Mouse (Mus musculus): ENCODE results near the gene Cacna1i. TPM values are rescaled to one million over a fixed set of nuclear protein-coding genes. Genes with fewer than 3 reads are reported as not detected.

The Cacna1i gene
- polyA plus RNA-seq (2015; fragmentation: Nextera tagmentation; extraction: Ambion mirVana), result 0.02 and 0.06 TPM in 2 replicates

- no peaks in the 10 kb centered on the region for H3K36me3 ChIP-seq
- no peak within 1 kb of the TSS for H3K27ac ChIP-seq
- ATAC-seq (ENCODE audit: insufficient number of reproducible peaks, low FRiP score, low TSS enrichment, low read depth), result no peak
- 2% methylated on average over 50 of the region's 50 CpGs for WGBS
- H3K9me3 ChIP-seq, result no peaks in the 10 kb centered on the region
- H3K4me2 ChIP-seq, result peak within 1 kb of the TSS; percentile 89
- H3K4me3 ChIP-seq, result peak within 1 kb of the TSS; percentile 45
- peak within 1 kb of the TSS; percentile 14; the same call in 1 of the 2 replicates for H3K9ac ChIP-seq
- peaks cover 90% of the 10 kb centered on the region for H3K27me3 ChIP-seq
- H3K4me1 ChIP-seq, result peaks cover 14% of the 10 kb centered on the region
Observed at GRCm38 (mm10) chr15:80286851-80287415, at the start of gene Cacna1i. TSS of gene Cacna1i (plus strand) at chr15:80287238.

- no peak for ATAC-seq (ENCODE audit: insufficient number of reproducible peaks, low FRiP score, low TSS enrichment, low read depth)
- Histone ChIP-seq H3K9me3 (no peaks in the 10 kb centered on the region), H3K4me1 (peaks cover 2% of the 10 kb centered on the region; the same call in 1 of the 2 replicates), H3K27me3 (no peaks in the 10 kb centered on the region), H3K4me2 (no peak overlapping the region), H3K4me3 (no peak overlapping the region), H3K9ac (no peak overlapping the region), H3K27ac (no peak overlapping the region), H3K36me3 (peaks cover 84% of the 10 kb centered on the region)
- 95% methylated on average over 12 of the region's 12 CpGs for WGBS
Observed at GRCm38 (mm10) chr15:80248135-80248534, 38.9 kb upstream of the Cacna1i start.

- H3K4me2 ChIP-seq, result no peak overlapping the region
- ATAC-seq (ENCODE audit: insufficient number of reproducible peaks, low FRiP score, low TSS enrichment, low read depth), result no peak
- peaks cover 83% of the 10 kb centered on the region for H3K36me3 ChIP-seq
- H3K27me3 ChIP-seq, result no peaks in the 10 kb centered on the region
- no peak overlapping the region for H3K4me3 ChIP-seq
- peaks cover 5% of the 10 kb centered on the region; the same call in 1 of the 2 replicates for H3K4me1 ChIP-seq
- no peaks in the 10 kb centered on the region for H3K9me3 ChIP-seq
- 87% methylated on average over 1 of the region's 1 CpGs for WGBS
- H3K9ac ChIP-seq, result no peak overlapping the region
- H3K27ac ChIP-seq, result no peak overlapping the region
Observed at GRCm38 (mm10) chr15:80248596-80248995, 38.4 kb upstream of the Cacna1i start.

DNA sequence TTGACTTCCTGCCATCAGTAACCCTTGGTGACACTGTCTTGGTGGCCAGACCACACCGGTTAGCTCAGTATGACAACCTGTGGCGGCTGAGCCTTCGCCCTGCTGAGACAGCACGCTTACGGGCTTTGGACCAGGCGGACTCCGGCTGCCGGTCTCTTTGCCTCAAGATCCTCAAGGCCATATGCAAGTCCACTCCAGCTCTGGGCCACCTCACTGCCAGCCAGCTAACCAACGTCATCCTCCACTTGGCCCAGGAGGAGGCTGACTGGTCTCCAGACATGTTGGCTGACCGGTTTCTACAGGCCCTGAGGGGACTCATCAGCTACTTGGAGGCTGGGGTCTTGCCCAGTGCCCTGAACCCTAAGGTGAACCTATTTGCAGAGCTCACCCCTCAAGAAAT lies 37.4 kb upstream of the Cacna1i start:
- Histone ChIP-seq H3K36me3 (peaks cover 75% of the 10 kb centered on the region), H3K27ac (no peak overlapping the region), H3K9ac (no peak overlapping the region), H3K27me3 (no peaks in the 10 kb centered on the region), H3K4me1 (peaks cover 14% of the 10 kb centered on the region), H3K9me3 (no peaks in the 10 kb centered on the region), H3K4me3 (no peak overlapping the region), H3K4me2 (no peak overlapping the region)
- no peak for ATAC-seq (ENCODE audit: insufficient number of reproducible peaks, low FRiP score, low TSS enrichment, low read depth)
- WGBS, result 92% methylated on average over 10 of the region's 10 CpGs

- WGBS, result 86% methylated on average over 6 of the region's 6 CpGs
- H3K36me3 ChIP-seq, result peaks cover 70% of the 10 kb centered on the region
- H3K9me3 ChIP-seq, result no peaks in the 10 kb centered on the region
- no peak overlapping the region for H3K4me3 ChIP-seq
- no peak overlapping the region for H3K27ac ChIP-seq
- ATAC-seq (ENCODE audit: insufficient number of reproducible peaks, low FRiP score, low TSS enrichment, low read depth), result no peak
- peaks cover 14% of the 10 kb centered on the region for H3K4me1 ChIP-seq
- H3K27me3 ChIP-seq, result no peaks in the 10 kb centered on the region
- H3K9ac ChIP-seq, result no peak overlapping the region
- no peak overlapping the region for H3K4me2 ChIP-seq
Observed at GRCm38 (mm10) chr15:80250586-80250985, 36.5 kb upstream of the Cacna1i start.

- Histone ChIP-seq H3K27me3 (no peaks in the 10 kb centered on the region), H3K27ac (peak overlapping the region; percentile 99), H3K4me1 (peaks cover 38% of the 10 kb centered on the region), H3K9ac (no peak overlapping the region), H3K4me2 (peak overlapping the region; percentile 85; the same call in 1 of the 2 replicates), H3K36me3 (peaks cover 62% of the 10 kb centered on the region), H3K4me3 (no peak overlapping the region), H3K9me3 (no peaks in the 10 kb centered on the region)
- WGBS, result 3% methylated on average over 2 of the region's 2 CpGs
- ATAC-seq (ENCODE audit: insufficient number of reproducible peaks, low FRiP score, low TSS enrichment, low read depth), result no peak
Observed at GRCm38 (mm10) chr15:80253530-80253929, 33.5 kb upstream of the Cacna1i start.

GRCm38 (mm10) chr15:80254207-80254606 lies 32.8 kb upstream of the Cacna1i start:
- H3K4me1 ChIP-seq, result peaks cover 41% of the 10 kb centered on the region
- 28% methylated on average over 6 of the region's 6 CpGs for WGBS
- peak overlapping the region; percentile 97 for H3K4me3 ChIP-seq

GRCm38 (mm10) chr15:80254847-80255645 lies 32.0 kb upstream of the Cacna1i start, which contains the start of gene Atf4:
TSS of gene Atf4 (plus strand) at chr15:80255184.
- WGBS, result under 1% methylated on average over 62 of the region's 62 CpGs
- peaks cover 57% of the 10 kb centered on the region for H3K36me3 ChIP-seq
- H3K27ac ChIP-seq, result peak within 1 kb of the TSS; percentile 99
- no peaks in the 10 kb centered on the region for H3K9me3 ChIP-seq
- peak; percentile 93 for ATAC-seq (ENCODE audit: insufficient number of reproducible peaks, low FRiP score, low TSS enrichment, low read depth)
- peaks cover 41% of the 10 kb centered on the region for H3K4me1 ChIP-seq
- H3K4me3 ChIP-seq, result peak within 1 kb of the TSS; percentile 97
- peak within 1 kb of the TSS; percentile 100 for H3K9ac ChIP-seq
- H3K27me3 ChIP-seq, result no peaks in the 10 kb centered on the region
- peak within 1 kb of the TSS; percentile 85 for H3K4me2 ChIP-seq

More at GRCm38 (mm10) chr15:80254207-80254606, 32.8 kb upstream of the Cacna1i start:
- Histone ChIP-seq H3K27me3 (no peaks in the 10 kb centered on the region), H3K27ac (peak overlapping the region; percentile 99), H3K9me3 (no peaks in the 10 kb centered on the region), H3K4me2 (peak overlapping the region; percentile 85), H3K9ac (peak overlapping the region; percentile 57), H3K36me3 (peaks cover 58% of the 10 kb centered on the region)
- ATAC-seq (ENCODE audit: insufficient number of reproducible peaks, low FRiP score, low TSS enrichment, low read depth), result no peak

GRCm38 (mm10) chr15:80255646-80256121 lies 31.4 kb upstream of the Cacna1i start:
- peak; percentile 20 for ATAC-seq (ENCODE audit: insufficient number of reproducible peaks, low FRiP score, low TSS enrichment, low read depth)
- H3K27ac ChIP-seq, result peak overlapping the region; percentile 99
- peak overlapping the region; percentile 100 for H3K9ac ChIP-seq
- no peaks in the 10 kb centered on the region for H3K27me3 ChIP-seq
- WGBS, result under 1% methylated on average over 51 of the region's 51 CpGs
- H3K9me3 ChIP-seq, result no peaks in the 10 kb centered on the region
- peaks cover 41% of the 10 kb centered on the region for H3K4me1 ChIP-seq
- H3K4me3 ChIP-seq, result peak overlapping the region; percentile 97
- H3K36me3 ChIP-seq, result peaks cover 55% of the 10 kb centered on the region
- peak overlapping the region; percentile 85 for H3K4me2 ChIP-seq

- Histone ChIP-seq H3K27me3 (no peaks in the 10 kb centered on the region), H3K9me3 (no peaks in the 10 kb centered on the region), H3K4me1 (peaks cover 41% of the 10 kb centered on the region), H3K36me3 (peaks cover 50% of the 10 kb centered on the region), H3K9ac (peak overlapping the region; percentile 100), H3K27ac (peak overlapping the region; percentile 99), H3K4me2 (peak overlapping the region; percentile 85), H3K4me3 (peak overlapping the region; percentile 97)
- WGBS, result 9% methylated on average over 16 of the region's 16 CpGs
- no peak for ATAC-seq (ENCODE audit: insufficient number of reproducible peaks, low FRiP score, low TSS enrichment, low read depth)
Observed at GRCm38 (mm10) chr15:80256242-80256641, 30.8 kb upstream of the Cacna1i start.

DNA sequence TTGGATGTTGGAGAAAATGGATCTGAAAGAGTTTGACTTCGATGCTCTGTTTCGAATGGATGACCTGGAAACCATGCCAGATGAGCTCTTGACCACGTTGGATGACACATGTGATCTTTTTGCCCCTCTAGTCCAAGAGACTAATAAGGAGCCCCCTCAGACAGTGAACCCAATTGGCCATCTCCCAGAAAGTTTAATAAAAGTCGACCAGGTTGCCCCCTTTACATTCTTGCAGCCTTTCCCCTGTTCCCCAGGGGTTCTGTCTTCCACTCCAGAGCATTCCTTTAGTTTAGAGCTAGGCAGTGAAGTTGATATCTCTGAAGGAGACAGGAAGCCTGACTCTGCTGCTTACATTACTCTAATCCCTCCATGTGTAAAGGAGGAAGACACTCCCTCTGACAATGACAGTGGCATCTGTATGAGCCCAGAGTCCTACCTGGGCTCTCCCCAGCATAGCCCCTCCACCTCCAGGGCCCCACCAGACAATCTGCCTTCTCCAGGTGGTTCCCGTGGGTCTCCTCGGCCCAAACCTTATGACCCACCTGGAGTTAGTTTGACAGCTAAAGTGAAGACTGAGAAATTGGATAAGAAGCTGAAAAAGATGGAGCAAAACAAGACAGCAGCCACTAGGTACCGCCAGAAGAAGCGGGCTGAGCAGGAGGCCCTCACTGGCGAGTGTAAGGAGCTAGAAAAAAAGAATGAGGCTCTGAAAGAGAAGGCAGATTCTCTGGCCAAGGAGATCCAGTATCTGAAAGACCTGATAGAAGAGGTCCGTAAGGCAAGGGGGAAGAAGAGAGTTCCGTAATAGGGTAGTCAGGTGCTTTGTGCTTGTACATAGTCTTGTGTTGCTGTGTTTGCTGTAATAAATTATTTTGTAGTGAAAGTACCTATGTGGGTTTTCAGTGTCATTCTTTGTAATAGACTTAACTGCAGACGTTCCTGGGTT lies 30.1 kb upstream of the Cacna1i start:
- peak overlapping the region; percentile 99 for H3K27ac ChIP-seq
- peaks cover 43% of the 10 kb centered on the region for H3K36me3 ChIP-seq
- H3K4me2 ChIP-seq, result peak overlapping the region; percentile 85
- peak overlapping the region; percentile 97 for H3K4me3 ChIP-seq
- H3K4me1 ChIP-seq, result peaks cover 41% of the 10 kb centered on the region
- ATAC-seq (ENCODE audit: insufficient number of reproducible peaks, low FRiP score, low TSS enrichment, low read depth), result no peak
- H3K27me3 ChIP-seq, result no peaks in the 10 kb centered on the region
- WGBS, result 62% methylated on average over 12 of the region's 12 CpGs
- H3K9ac ChIP-seq, result peak overlapping the region; percentile 100
- no peaks in the 10 kb centered on the region for H3K9me3 ChIP-seq
